Mouse (Mus musculus): Measurements from ENCODE around the gene Rps2. TPM values are rescaled to one million over a fixed set of nuclear protein-coding genes. Genes with fewer than 3 reads are reported as not detected.
A peak's percentile ranks its signal among the peaks of the same experiment; 100 is the strongest.
"Not testable (repeated sequence)": the region's sequence is repeated elsewhere in the genome, so short reads cannot be mapped to it uniquely, and the experiment has no call there.

The Rps2 gene
- total RNA-seq (2021) = 100 to 1,000 TPM; 508 to 641 TPM
- long read RNA-seq, experiment 1, transcript Rps2-201 (5 exons, 1,094 nt) = minor isoform, 8 of 78 reads
- long read RNA-seq, experiment 1, transcript Rps2-208 (6 exons, 998 nt) = major isoform, 67 of 78 reads
- long read RNA-seq, experiment 1, partial matches to known transcripts = 1 of 78 reads
- long read RNA-seq, experiment 1, other reads (novel, unspliced or antisense) = 0 of 78 reads
- long read RNA-seq, experiment 2, transcript Rps2-201 (5 exons, 1,094 nt) = minor isoform, 14 of 113 reads
- long read RNA-seq, experiment 2, transcript Rps2-208 (6 exons, 998 nt) = major isoform, 97 of 113 reads
- long read RNA-seq, experiment 2, partial matches to known transcripts = 2 of 113 reads
- long read RNA-seq, experiment 2, other reads (novel, unspliced or antisense) = 0 of 113 reads

DNA sequence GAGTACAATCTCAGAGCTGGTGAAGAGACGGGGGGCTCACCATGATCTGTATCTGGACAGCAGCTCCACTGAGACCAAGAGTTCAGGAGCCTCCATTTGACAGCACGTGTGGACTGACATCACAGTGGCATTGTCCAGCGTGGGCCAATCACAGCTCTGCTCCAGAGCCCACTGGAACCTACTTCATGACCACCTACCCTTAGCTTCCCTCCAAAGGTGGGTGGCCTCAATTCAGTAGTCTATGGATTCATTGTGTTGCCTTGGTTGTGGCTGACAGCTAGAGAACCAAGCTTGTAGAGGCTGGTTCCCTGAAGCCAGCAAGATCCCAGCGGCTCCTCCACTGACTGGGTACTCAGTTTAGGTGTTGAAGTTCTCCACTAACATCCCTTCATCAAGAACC, at the start of gene Rps2, which contains the start of gene Rnf151:
Gene Rps2, plus strand, starts transcription at position 174 of the 400 bp plus-strand sequence.
Gene Rnf151, minus strand, starts transcription at position 121 of the 400 bp plus-strand sequence.
- peak within 1 kb of the TSS; percentile 98 for H3K4me3 ChIP-seq

DNA sequence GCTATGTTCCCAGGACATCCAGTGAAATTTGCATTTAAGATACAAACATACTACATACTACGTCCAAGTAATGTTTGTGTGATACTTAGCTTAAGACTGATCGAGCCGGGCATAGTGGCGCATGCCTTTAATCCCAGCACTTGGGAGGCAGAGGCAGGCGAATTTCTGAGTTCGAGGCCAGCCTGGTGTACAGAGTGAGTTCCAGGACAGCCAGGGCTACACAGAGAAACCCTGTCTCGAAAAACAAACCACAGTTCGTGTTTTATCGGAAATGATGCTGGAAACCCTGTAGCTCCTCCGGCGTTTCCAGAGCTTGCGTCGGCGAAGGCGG, 48.7 kb upstream of the Rps2 start:
- not testable (repeated sequence) for DNase-seq
- intact Hi-C loops (cut with DNase I) = loop anchor here (5.0 to 10.0 kb wide), 2 partner anchors 54 to 127 kb away; no protein-coding TSS in a partner anchor

More for the DNA sequence above, at the start of gene Rps2, which contains the start of gene Rnf151:
- no peak for DNase-seq
- no peak for TF ChIP-seq CTCF (IDR thresholded peaks at IDR 0.05)
- intact Hi-C loops (cut with DNase I) = no loop called here
- peak within 1 kb of the TSS; percentile 98; the same call in 1 of the 2 replicates for H3K27ac ChIP-seq

DNA sequence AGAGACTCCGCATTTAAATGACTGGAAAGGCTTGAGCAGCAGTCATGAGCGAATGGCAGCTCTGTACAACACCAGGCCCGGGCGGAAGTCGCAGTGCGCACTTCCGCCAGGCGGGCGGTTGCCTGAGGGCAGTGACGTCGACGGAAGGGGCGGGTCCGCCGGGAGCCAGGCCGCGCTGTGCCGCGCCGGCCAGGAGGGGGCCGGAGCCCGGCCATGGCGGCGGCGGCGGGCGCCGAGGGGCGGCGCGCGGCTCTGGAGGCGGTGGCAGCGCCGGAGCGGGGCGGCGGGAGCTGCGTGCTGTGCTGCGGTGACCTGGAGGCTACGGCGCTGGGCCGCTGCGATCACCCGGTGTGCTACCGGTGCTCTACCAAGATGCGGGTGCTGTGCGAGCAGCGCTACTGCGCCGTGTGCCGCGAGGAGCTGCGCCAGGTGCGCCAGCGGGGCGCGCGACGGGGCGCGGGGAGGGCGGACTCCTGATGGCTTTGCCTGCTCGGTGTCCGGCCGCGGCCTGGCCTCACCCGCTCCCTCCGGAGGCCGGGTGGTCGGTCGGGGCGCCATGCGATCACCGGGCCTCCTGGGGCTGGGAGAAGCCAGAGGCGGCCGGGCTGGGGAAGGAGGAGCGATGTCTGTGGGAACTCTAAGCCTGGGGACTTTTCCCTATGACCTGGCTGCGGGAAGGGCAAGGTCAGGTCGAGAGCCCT, 48.2 kb upstream of the Rps2 start, which contains the start of gene Zfp598:
Gene Zfp598, plus strand, starts transcription at position 143 of the 701 bp plus-strand sequence.
- peak; percentile 98 for DNase-seq
- TF ChIP-seq CTCF (IDR thresholded peaks at IDR 0.05) = peak; percentile 48
- Histone ChIP-seq H3K4me3 (peak within 1 kb of the TSS; percentile 100), H3K27ac (peak within 1 kb of the TSS; percentile 96)
- intact Hi-C loops (cut with DNase I) = loop anchor here (5.0 to 10.0 kb wide), 2 partner anchors 55 to 127 kb away; no protein-coding TSS in a partner anchor

More for the DNA sequence above, 48.7 kb upstream of the Rps2 start:
- Histone ChIP-seq H3K4me3 (peak overlapping the region; percentile 100), H3K27ac (peak overlapping the region; percentile 96)

DNA sequence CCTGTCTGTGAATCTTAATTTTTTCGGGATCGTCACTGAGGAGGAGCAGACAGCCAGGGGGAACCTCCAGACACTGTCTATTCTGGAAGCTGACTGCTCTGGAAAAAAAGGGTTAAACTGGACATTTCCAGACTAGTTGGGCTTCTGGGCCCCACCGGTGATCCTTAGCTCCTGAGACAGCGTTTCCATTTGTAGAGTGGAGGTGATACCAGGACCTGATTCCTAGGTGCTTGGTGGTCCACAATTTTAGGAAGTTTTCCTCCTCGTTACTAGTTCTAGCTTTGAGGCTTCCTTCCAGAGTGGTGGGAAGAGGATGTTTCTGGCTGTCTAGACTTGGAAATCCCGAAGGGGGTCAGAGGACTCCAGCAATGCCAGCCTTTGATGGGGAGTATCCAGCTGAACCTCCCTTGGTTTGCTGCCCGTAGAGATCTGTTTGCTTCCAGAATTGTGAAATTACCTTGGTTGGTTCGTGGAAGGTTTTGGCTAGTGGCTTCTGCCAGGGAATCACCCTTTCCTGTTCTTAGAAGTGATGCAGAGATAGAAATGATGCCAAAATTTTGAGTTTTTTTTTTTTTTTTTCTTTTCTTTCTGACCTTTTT, 47.6 kb upstream of the Rps2 start:
- peak overlapping the region; percentile 100 for H3K4me3 ChIP-seq
- TF ChIP-seq CTCF (IDR thresholded peaks at IDR 0.05) = no peak
- DNase-seq = no peak
- H3K27ac ChIP-seq = peak overlapping the region; percentile 96
- intact Hi-C loops (cut with DNase I) = no loop called here

DNA sequence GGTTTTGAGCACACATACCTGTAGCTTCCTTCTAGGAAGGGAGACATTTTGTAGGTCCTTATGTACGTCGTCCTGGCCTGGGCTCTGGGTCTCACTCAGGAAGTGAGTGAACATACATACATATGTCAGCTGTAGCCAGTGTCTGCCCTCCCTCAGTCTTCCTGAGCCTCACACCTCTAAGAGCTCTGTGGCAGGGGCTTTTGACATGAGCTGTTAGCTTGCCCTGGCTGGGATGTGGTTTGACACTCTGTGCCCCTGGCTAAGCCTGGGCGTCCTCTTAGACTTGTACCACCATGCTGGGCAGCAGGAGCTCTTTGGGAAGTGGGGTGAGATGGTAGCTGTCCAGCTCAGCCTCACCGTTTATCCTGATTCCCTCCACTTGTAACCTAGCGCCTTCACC, 46.6 kb upstream of the Rps2 start:
- intact Hi-C loops (cut with DNase I) = no loop called here
- H3K4me3 ChIP-seq = peak overlapping the region; percentile 100
- TF ChIP-seq CTCF (IDR thresholded peaks at IDR 0.05) = no peak
- no peak for DNase-seq
- 0 out of 2 replicates have a peak overlapping the region, but pooled peaks have one; percentile 24 for H3K27ac ChIP-seq

DNA sequence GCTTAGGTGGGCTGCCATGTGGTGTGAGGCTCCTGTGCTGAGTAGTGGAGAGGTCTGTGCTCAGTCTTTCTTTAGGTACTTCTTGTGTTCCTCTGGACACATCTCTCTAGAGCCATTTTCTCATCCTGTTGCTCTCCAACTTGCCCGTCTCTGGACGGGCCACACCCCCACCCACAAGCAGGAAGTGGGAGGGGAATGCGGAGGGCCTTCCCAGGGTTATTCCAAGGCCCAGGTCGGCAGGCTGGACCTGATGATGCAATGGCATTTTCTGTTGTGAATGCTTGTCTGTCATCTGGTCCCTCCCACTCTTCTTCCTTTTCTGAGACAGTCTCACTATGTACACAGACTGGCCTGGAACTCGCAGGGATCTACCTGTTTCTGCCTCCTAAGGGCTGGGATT, 45.8 kb upstream of the Rps2 start:
- TF ChIP-seq CTCF (IDR thresholded peaks at IDR 0.05) = no peak
- intact Hi-C loops (cut with DNase I) = no loop called here
- peak overlapping the region; percentile 17; the same call in 1 of the 2 replicates for H3K4me3 ChIP-seq
- H3K27ac ChIP-seq = 0 out of 2 replicates have a peak overlapping the region, but pooled peaks have one; percentile 38
- peak; percentile 55 for DNase-seq

DNA sequence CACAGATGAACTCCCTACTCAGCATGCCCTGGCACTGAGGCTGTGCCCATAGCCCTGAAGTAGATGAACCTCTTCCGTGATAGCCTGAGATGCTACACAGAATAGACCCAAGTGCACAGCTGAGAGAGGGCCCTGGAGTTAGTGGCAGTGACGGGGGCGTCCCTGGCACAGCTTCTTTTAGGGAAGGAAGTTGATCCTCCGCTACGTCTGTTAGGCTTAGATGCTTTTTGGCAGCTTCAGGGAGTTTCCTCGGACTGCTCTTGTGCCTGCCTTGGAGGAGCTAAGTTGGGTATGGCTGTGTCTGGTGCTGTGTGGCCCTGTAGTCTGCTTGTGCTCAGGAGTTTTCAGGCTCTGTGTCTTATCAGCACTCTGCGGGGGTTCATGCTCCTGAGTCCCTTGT, 43.6 kb upstream of the Rps2 start:
- intact Hi-C loops (cut with DNase I) = no loop called here
- no peak for TF ChIP-seq CTCF (IDR thresholded peaks at IDR 0.05)
- Histone ChIP-seq H3K4me3 (no peak overlapping the region), H3K27ac (peak overlapping the region; percentile 1; the same call in 1 of the 2 replicates)
- no peak for DNase-seq

DNA sequence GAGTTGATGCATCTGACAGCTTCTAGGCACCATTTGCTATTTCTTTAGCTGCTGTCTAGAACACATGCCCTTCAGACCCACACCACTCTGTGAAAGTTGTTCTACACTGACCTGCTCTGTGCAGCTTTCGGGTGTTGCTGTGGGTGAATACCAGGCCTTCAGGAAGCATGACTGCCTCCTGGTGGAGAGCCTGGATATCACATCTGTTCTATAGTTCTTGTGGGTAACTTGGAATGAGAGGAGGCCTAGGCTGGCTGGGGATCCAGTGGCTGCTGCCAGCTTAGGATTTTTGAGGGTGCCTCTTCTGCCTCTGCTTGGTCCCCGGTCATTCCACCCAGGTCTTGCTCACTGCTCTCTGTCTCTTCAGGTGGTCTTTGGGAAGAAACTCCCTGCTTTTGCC, 41.7 kb upstream of the Rps2 start:
- H3K27ac ChIP-seq = no peak overlapping the region
- DNase-seq = peak; percentile 70
- intact Hi-C loops (cut with DNase I) = no loop called here
- TF ChIP-seq CTCF (IDR thresholded peaks at IDR 0.05) = peak; percentile 73
- H3K4me3 ChIP-seq = no peak overlapping the region

DNA sequence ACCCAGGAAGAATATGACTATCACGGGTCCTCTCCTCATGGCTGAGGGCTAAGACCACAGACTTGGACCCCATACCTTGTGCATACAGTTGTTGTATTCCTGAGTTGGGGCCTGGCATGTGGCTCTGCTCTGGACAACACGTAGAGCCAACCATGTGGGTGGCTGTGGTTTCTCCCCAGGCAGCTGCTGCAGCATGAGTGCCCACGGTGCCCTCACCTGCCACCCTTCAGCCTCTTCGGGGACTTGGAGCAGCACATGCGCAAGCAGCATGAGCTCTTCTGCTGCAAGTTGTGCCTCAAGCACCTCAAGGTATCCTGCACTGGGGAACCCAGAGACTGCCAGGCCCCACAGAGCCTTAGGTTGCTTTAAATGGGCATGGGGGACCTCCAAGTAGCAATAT, 41.0 kb upstream of the Rps2 start:
- no peak overlapping the region for H3K27ac ChIP-seq

DNA sequence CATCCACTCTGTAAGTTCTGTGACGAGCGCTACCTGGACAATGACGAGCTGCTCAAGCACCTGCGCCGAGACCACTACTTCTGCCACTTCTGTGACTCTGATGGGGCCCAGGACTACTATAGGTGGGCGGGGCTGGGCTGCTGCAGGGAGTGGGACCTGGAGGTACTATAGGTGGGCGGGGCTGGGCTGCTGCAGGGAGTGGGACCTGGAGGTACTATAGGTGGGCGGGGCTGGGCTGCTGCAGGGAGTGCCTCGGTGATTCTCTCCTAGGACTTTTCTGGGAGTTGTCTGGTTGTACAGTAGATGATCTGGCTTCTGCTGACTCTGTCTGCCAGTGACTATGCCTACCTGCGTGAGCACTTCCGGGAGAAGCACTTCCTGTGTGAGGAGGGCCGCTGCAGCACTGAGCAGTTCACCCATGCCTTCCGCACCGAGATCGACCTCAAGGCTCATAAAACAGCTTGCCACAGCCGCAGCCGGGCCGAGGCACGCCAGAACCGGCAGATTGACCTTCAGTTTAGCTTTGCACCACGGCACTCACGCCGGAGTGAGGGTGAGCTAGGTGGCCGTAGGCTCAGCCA, 40.3 kb upstream of the Rps2 start:
- Histone ChIP-seq H3K4me3 (no peak overlapping the region), H3K27ac (no peak overlapping the region)
- intact Hi-C loops (cut with DNase I) = no loop called here
- DNase-seq = no peak
- TF ChIP-seq CTCF (IDR thresholded peaks at IDR 0.05) = no peak

More for the DNA sequence above, 41.0 kb upstream of the Rps2 start:
- no peak overlapping the region for H3K4me3 ChIP-seq
- intact Hi-C loops (cut with DNase I) = no loop called here
- no peak for DNase-seq
- TF ChIP-seq CTCF (IDR thresholded peaks at IDR 0.05) = no peak

DNA sequence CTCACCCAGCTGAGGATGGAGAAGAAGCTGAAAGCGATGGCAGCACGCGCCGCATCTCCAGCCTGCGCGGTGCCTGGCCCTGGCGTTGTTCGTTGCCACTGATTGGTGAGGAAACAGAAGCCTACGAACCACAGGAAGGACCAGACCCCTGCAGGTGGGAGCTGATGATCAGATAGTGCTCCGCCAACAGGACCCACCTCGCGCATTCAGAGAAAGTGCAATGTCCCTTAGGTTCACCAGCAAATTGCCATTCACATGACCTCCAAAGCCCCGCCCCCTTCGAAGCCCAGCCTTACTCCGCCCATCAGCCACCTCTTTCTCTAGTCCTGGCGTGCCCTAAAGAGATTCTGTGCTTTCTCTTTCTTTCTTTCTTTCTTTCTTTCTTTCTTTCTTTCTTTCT, 31.4 kb upstream of the Rps2 start:
- no peak for DNase-seq
- TF ChIP-seq CTCF (IDR thresholded peaks at IDR 0.05) = no peak
- Histone ChIP-seq H3K27ac (no peak overlapping the region), H3K4me3 (0 out of 2 replicates have a peak overlapping the region, but pooled peaks have one; percentile 4)
- intact Hi-C loops (cut with DNase I) = no loop called here

DNA sequence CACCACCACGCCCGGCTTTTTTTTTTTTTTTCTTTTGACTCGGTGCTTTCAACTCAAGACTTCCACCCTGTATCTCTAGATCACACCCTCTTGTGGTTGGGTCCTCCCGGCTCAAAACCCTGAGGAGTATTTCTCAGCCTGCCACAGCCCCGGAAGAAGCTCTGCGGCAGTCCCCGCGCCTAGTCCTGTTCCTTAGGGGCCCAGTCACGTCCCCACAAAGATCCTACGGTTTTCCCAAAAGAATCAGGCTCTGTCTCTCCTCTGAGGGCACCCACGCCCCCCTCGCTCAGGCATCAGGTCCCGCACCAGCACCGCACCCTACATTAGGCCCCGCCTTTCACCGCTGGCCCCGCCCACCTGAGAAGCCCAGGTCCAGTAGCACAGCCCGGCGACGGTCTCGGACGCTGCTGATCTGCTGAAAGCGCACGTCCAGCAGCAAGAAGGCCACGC, 30.7 kb upstream of the Rps2 start:
- no peak for TF ChIP-seq CTCF (IDR thresholded peaks at IDR 0.05)
- intact Hi-C loops (cut with DNase I) = no loop called here
- H3K27ac ChIP-seq = no peak overlapping the region
- H3K4me3 ChIP-seq = peak overlapping the region; percentile 67
- peak; percentile 72 for DNase-seq
